Mouse (Mus musculus) C2C12 (cell line): Measurements from ENCODE around the gene Tas2r104. TPM values are rescaled to one million over a fixed set of nuclear protein-coding genes. Genes with fewer than 3 reads are reported as not detected.

ENCODE experiments used
- H3K27me3 ChIP-seq: one replicate; pipeline ENCODE4 v1.6.1; 2011; ENCODE audit not compliant: control insufficient read depth, insufficient read depth, insufficient read length
- H3K36me3 ChIP-seq: one replicate; pipeline ENCODE4 v1.6.1; 2011; ENCODE audit not compliant: control insufficient read depth, insufficient read depth
- H3K4me3 ChIP-seq: one replicate; pipeline ENCODE4 v1.5.1; 2011; ENCODE audit warnings: mild to moderate bottlenecking, control low read depth; ENCODE audit not compliant: poor library complexity, insufficient read depth, severe bottlenecking
- H3K79me2 ChIP-seq: one replicate; pipeline ENCODE4 v1.6.1; 2011; ENCODE audit not compliant: control insufficient read depth, insufficient read depth
- H3K79me3 ChIP-seq: one replicate; pipeline ENCODE4 v1.6.1; 2011; ENCODE audit warnings: low read depth, control low read depth
- H3ac ChIP-seq: one replicate; pipeline ENCODE3; 2011; ENCODE audit warnings: low read depth; ENCODE audit not compliant: control insufficient read depth, insufficient read length
- CEBPB ChIP-seq: IDR thresholded peaks from one replicate; pipeline ENCODE4 v1.6.1; 2011; ENCODE audit warnings: low read depth, mild to moderate bottlenecking, control low read depth, moderate library complexity
- CTCF ChIP-seq: IDR thresholded peaks from one replicate; pipeline ENCODE4 v1.5.1; 2011; ENCODE audit not compliant: control insufficient read depth, insufficient read depth, insufficient read length
- FOSL1 ChIP-seq: IDR thresholded peaks from one replicate; pipeline ENCODE4 v1.8.0; 2011; ENCODE audit warnings: mild to moderate bottlenecking, low read length; ENCODE audit not compliant: poor library complexity, insufficient read depth, severe bottlenecking
- MAX ChIP-seq: IDR thresholded peaks from one replicate; pipeline ENCODE4 v1.6.1; 2011; ENCODE audit warnings: mild to moderate bottlenecking, control low read depth
- MYOD1 ChIP-seq: IDR thresholded peaks from one replicate; pipeline ENCODE4 v1.6.1; 2011; ENCODE audit warnings: low read depth; ENCODE audit not compliant: control insufficient read depth, insufficient read length
- MYOG ChIP-seq: IDR thresholded peaks from one replicate; pipeline ENCODE4 v1.6.1; 2011; ENCODE audit not compliant: control insufficient read depth, insufficient read length; ENCODE audit errors: extremely low read depth
- USF1 ChIP-seq: IDR thresholded peaks from one replicate; pipeline ENCODE4 v1.6.1; 2011; ENCODE audit warnings: low read depth, mild to moderate bottlenecking, control low read depth, moderate library complexity
- long read RNA-seq, 2 experiments: library from polyadenylated mRNA; unstranded; transcript quantifications; one replicate each; pipeline ENCODE4 v2.0.0; 2019 to 2020
- polyA plus RNA-seq: library from polyadenylated mRNA; unstranded; fragments of >200 nt; fragmentation: generic; extraction: Trizol; gene quantifications from one replicate; pipeline ENCODE4 v1.2.1, GENCODE M21; 2012; ENCODE audit warnings: missing spikeins

Tas2r104 gene
- not detected for polyA plus RNA-seq
- long read RNA-seq, experiment 1: 0 reads
- long read RNA-seq, experiment 2: 0 reads

- Histone ChIP-seq H3K79me3 (no peaks in the 10 kb centered on the region), H3K36me3 (no peaks in the 10 kb centered on the region), H3K27me3 (no peaks in the 10 kb centered on the region), H3K79me2 (no peaks in the 10 kb centered on the region), H3K4me3 (no peak within 1 kb of the TSS), H3ac (no peak within 1 kb of the TSS)
- no peak for TF ChIP-seq MYOG
- no peak for TF ChIP-seq CTCF
- TF ChIP-seq MYOD1: no peak
- no peak for TF ChIP-seq MAX
- TF ChIP-seq FOSL1: no peak
- TF ChIP-seq CEBPB: no peak
- no peak for TF ChIP-seq USF1
Measured at GRCm38 (mm10) chr6:131685644-131686043, at the start of gene Tas2r104. TSS of gene Tas2r104 (minus strand) at chr6:131685744.

- no peaks in the 10 kb centered on the region for H3K79me2 ChIP-seq
- H3K4me3 ChIP-seq: no peak overlapping the region
- TF ChIP-seq USF1 (no peak), MYOD1 (no peak), FOSL1 (no peak), CTCF (no peak), CEBPB (no peak), MAX (no peak), MYOG (no peak)
- H3K27me3 ChIP-seq: no peaks in the 10 kb centered on the region
- no peaks in the 10 kb centered on the region for H3K36me3 ChIP-seq
- H3K79me3 ChIP-seq: no peaks in the 10 kb centered on the region
- no peak overlapping the region for H3ac ChIP-seq
Measured at GRCm38 (mm10) chr6:131712803-131713202, 27.3 kb upstream of the Tas2r104 start.

GRCm38 (mm10) chr6:131689963-131690362 lies 4.4 kb upstream of the Tas2r104 start, which contains the start of gene Tas2r114:
TSS of gene Tas2r114 (minus strand) at chr6:131690063.
- Histone ChIP-seq H3K79me2 (no peaks in the 10 kb centered on the region), H3ac (no peak within 1 kb of the TSS), H3K79me3 (no peaks in the 10 kb centered on the region), H3K27me3 (no peaks in the 10 kb centered on the region), H3K4me3 (no peak within 1 kb of the TSS), H3K36me3 (no peaks in the 10 kb centered on the region)
- TF ChIP-seq MYOD1 (no peak), CTCF (no peak), FOSL1 (no peak), MYOG (no peak), CEBPB (no peak), USF1 (no peak), MAX (no peak)

- Histone ChIP-seq H3ac (no peak within 1 kb of the TSS), H3K36me3 (no peaks in the 10 kb centered on the region), H3K79me3 (no peaks in the 10 kb centered on the region), H3K4me3 (no peak within 1 kb of the TSS), H3K79me2 (no peaks in the 10 kb centered on the region), H3K27me3 (no peaks in the 10 kb centered on the region)
- TF ChIP-seq MYOD1 (no peak), FOSL1 (no peak)
Measured at GRCm38 (mm10) chr6:131687395-131687794, 1.9 kb upstream of the Tas2r104 start, which contains the start of gene Tas2r105. TSS of gene Tas2r105 (minus strand) at chr6:131687495.

GRCm38 (mm10) chr6:131678786-131679185 lies 6.8 kb downstream of the Tas2r104 start, which contains the start of gene Tas2r106:
TSS of gene Tas2r106 (minus strand) at chr6:131678886.
- Histone ChIP-seq H3K4me3 (no peak within 1 kb of the TSS), H3ac (no peak within 1 kb of the TSS), H3K79me2 (no peaks in the 10 kb centered on the region), H3K27me3 (no peaks in the 10 kb centered on the region), H3K79me3 (no peaks in the 10 kb centered on the region), H3K36me3 (no peaks in the 10 kb centered on the region)
- TF ChIP-seq CTCF (no peak), MYOG (no peak), CEBPB (no peak), USF1 (no peak), MAX (no peak), MYOD1 (no peak), FOSL1 (no peak)

GRCm38 (mm10) chr6:131660049-131660448 lies 25.5 kb downstream of the Tas2r104 start, which contains the start of gene Tas2r107:
TSS of gene Tas2r107 (minus strand) at chr6:131660149.
- Histone ChIP-seq H3K79me2 (no peaks in the 10 kb centered on the region), H3K4me3 (no peak within 1 kb of the TSS), H3K27me3 (no peaks in the 10 kb centered on the region), H3K36me3 (no peaks in the 10 kb centered on the region), H3K79me3 (no peaks in the 10 kb centered on the region), H3ac (no peak within 1 kb of the TSS)
- TF ChIP-seq MAX (no peak), MYOD1 (no peak)

Other genes with a start within 250 kb of the Tas2r104 start
- gene 5430401F13Rik, start 199.3 kb downstream of the Tas2r104 start, polyA plus RNA-seq: not detected
- gene Gm6619, start 199.3 kb downstream of the Tas2r104 start, polyA plus RNA-seq: not detected
- gene Tas2r130, start 54.8 kb downstream of the Tas2r104 start, polyA plus RNA-seq: not detected
- not detected for gene Tas2r107, start 25.6 kb downstream of the Tas2r104 start, polyA plus RNA-seq
- gene Tas2r106, start 6.9 kb downstream of the Tas2r104 start, polyA plus RNA-seq: not detected
- gene Tas2r105, start 1.8 kb upstream of the Tas2r104 start, polyA plus RNA-seq: not detected
- not detected for gene Tas2r114, start 4.3 kb upstream of the Tas2r104 start, polyA plus RNA-seq